Mouse (Mus musculus) E14TG2a.4 (cell line): ENCODE results near the gene Duxf3.

Experiments used
- H3K27me3 ChIP-seq: 2 replicates; pipeline ENCODE4 v1.6.1; 2014; ENCODE audit warnings: low read length, control low read depth; ENCODE audit not compliant: insufficient read depth
- H3K36me3 ChIP-seq: 2 replicates; pipeline ENCODE4 v1.6.1; 2014; ENCODE audit warnings: low read length, control low read depth; ENCODE audit not compliant: insufficient read depth
- H3K4me1 ChIP-seq: replicated peaks from 2 replicates; pipeline ENCODE4 v1.6.1; 2014; ENCODE audit warnings: low read depth, low read length, control low read depth
- H3K4me3 ChIP-seq: replicated peaks from 2 replicates; pipeline ENCODE4 v1.5.1; 2014; ENCODE audit warnings: mild to moderate bottlenecking, low read length
- H3K9me3 ChIP-seq: 2 replicates; pipeline ENCODE4 v1.6.1; 2014; ENCODE audit warnings: low read length, control low read depth
- CTCF ChIP-seq: conservative IDR thresholded peaks from 2 replicates; pipeline ENCODE4 v1.5.1; 2014; ENCODE audit warnings: low read length
- NANOG ChIP-seq: IDR thresholded peaks from 2 replicates; pipeline ENCODE4 v1.6.1; 2014; ENCODE audit warnings: borderline replicate concordance, low read length, mixed read lengths
- POU5F1 ChIP-seq: IDR thresholded peaks from 2 replicates; pipeline ENCODE4 v1.6.1; 2014; ENCODE audit warnings: low read length, borderline replicate concordance

Duxf3 gene

GRCm38 (mm10) chr10:58206639-58207404, 25.7 kb downstream of the Duxf3 start:
- no peak for TF ChIP-seq CTCF
- TF ChIP-seq POU5F1: no peak
- no peak for TF ChIP-seq NANOG
- Histone ChIP-seq H3K27me3 (peaks cover 4% of the 10 kb centered on the region), H3K9me3 (peaks cover 12% of the 10 kb centered on the region), H3K4me3 (no peak overlapping the region), H3K36me3 (no peaks in the 10 kb centered on the region), H3K4me1 (no peaks in the 10 kb centered on the region)

DNA sequence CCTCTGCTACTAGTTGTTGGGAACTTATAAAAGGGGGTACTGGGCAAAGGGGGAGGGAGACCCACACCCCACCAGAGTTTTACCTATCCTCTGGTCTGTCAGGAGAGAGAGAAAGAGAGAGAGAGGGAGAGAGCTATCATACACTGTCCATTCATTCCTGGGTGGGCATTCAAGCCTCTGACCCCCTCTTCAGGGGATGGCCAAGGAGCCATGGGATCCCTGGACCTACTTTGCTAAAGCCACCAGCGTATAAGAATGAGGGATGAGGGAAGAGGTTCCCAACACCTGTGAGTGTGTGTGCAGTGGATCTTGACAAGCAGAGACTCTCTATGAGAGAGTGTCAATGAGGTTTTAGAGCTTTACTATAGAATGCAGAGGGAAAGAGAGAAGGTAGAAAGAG, 26.5 kb downstream of the Duxf3 start:
- TF ChIP-seq NANOG: no peak
- no peak for TF ChIP-seq POU5F1
- TF ChIP-seq CTCF: no peak
- H3K9me3 ChIP-seq: peaks cover 12% of the 10 kb centered on the region
- H3K4me3 ChIP-seq: no peak overlapping the region
- no peaks in the 10 kb centered on the region for H3K36me3 ChIP-seq
- H3K27me3 ChIP-seq: peaks cover 4% of the 10 kb centered on the region
- H3K4me1 ChIP-seq: no peaks in the 10 kb centered on the region
